ENCODE assay signal across 10 mouse cellular contexts in the genomic region with DNA sequence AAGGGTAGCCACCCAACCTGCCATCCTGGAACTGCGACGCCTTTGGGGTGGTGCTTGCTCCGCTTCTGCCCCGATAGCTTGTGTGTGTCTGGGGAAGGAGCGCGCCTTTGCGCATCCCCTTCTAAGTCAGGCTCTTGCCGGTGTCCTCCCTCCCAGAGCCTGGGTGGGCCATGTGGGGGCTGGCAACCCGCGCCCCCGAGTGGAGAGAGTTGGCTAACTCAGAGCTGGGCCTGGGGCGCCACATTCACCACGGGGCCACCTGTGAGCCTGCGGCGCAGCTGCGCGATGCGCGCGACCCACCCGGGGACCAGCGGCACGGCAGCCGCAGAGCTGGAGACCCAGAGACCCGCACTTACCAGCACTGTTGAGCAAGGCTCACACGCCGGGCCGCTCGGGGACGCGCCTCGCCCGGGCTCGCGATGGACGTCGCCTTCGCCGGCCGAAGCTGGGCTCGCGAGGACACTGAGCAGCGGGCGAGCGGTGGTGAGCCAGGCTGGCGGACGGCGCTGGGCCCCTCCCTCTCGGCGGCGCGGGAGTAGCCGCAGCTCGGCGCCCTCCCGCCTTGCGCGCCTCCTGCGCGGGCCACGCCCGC. TPM values are rescaled to one million over a fixed set of nuclear protein-coding genes. Genes with fewer than 3 reads are reported as not detected.
DNase-seq lines count a peak whose midpoint lies in the region; ATAC-seq and TF ChIP-seq lines count a peak whose summit lies in the region.
"Had no signal": no experiment of that assay in that cellular context is flagged by ENCODE, and none has a peak within 500 bp of the region (broad histone marks: within the 10 kb centered on the region; RNA-seq: fewer than 3 reads in every experiment).

TSS of gene Slc24a2 (minus strand) at position 518 of the 592 bp plus-strand sequence.

- TF ChIP-seq CTCF in cerebellum, adult 2 months (IDR thresholded peaks at IDR 0.05; ENCODE audit: borderline replicate concordance, insufficient read depth, low read depth, low read length), result no peak

- peak within 1 kb of the TSS; percentile 75 for H3K4me3 ChIP-seq in cerebellum, adult 2 months (replicated peaks; ENCODE audit: insufficient read depth, low read depth, low read length)
- H3K4me3 ChIP-seq in hindbrain, embryonic 11.5 days (ENCODE audit: low read depth, low read length), result peak within 1 kb of the TSS; percentile 51
- peak within 1 kb of the TSS; percentile 68 for H3K4me3 ChIP-seq in limb, embryonic 10.5 days
- peak within 1 kb of the TSS; percentile 50 for H3K4me3 ChIP-seq in neural tube, embryonic 13.5 days

- no peaks in the 10 kb centered on the region for H3K36me3 ChIP-seq in hindbrain, embryonic 11.5 days (ENCODE audit: control insufficient read depth, insufficient read depth, low read length)
- H3K36me3 ChIP-seq in limb, embryonic 10.5 days, result no peaks in the 10 kb centered on the region
- no peaks in the 10 kb centered on the region for H3K36me3 ChIP-seq in neural tube, embryonic 13.5 days

- H3K27ac ChIP-seq in cerebellum, adult 2 months (ENCODE audit: insufficient read depth, low read length), result peak within 1 kb of the TSS; percentile 20; the same call in 1 of the 2 replicates
- H3K27ac ChIP-seq in hindbrain, embryonic 11.5 days (ENCODE audit: low read depth, low read length), result no peak within 1 kb of the TSS
- H3K27ac ChIP-seq in limb, embryonic 10.5 days, result peak within 1 kb of the TSS; percentile 34; the same call in 1 of the 2 replicates
- peak within 1 kb of the TSS; percentile 53 for H3K27ac ChIP-seq in neural tube, embryonic 13.5 days (replicated peaks)

- no peaks in the 10 kb centered on the region for H3K4me1 ChIP-seq in cerebellum, adult 2 months (ENCODE audit: control insufficient read depth, insufficient read depth, low read length)
- H3K4me1 ChIP-seq in hindbrain, embryonic 11.5 days (replicated peaks; ENCODE audit: control insufficient read depth, insufficient read depth, low read length), result no peaks in the 10 kb centered on the region
- H3K4me1 ChIP-seq in limb, embryonic 10.5 days, result peaks cover 9% of the 10 kb centered on the region
- peaks cover 11% of the 10 kb centered on the region for H3K4me1 ChIP-seq in neural tube, embryonic 13.5 days (replicated peaks)

- H3K9ac ChIP-seq in hindbrain, embryonic 11.5 days (ENCODE audit: low read depth, low read length), result peak within 1 kb of the TSS; percentile 49
- peak within 1 kb of the TSS; percentile 70 for H3K9ac ChIP-seq in neural tube, embryonic 13.5 days

- H3K4me2 ChIP-seq in hindbrain, embryonic 11.5 days (replicated peaks; ENCODE audit: low read depth, low read length), result peak within 1 kb of the TSS; percentile 97
- peak within 1 kb of the TSS; percentile 71 for H3K4me2 ChIP-seq in neural tube, embryonic 13.5 days

- H3K27me3 ChIP-seq in cerebellum, adult 2 months (ENCODE audit: control insufficient read depth, insufficient read depth, low read length), result no peaks in the 10 kb centered on the region; the same call in 1 of the 2 replicates
- no peaks in the 10 kb centered on the region; the same call in none of the 2 replicates for H3K27me3 ChIP-seq in hindbrain, embryonic 11.5 days (ENCODE audit: control insufficient read depth, insufficient read depth, low read length)
- H3K27me3 ChIP-seq in limb, embryonic 10.5 days (ENCODE audit: low read depth, poor library complexity, severe bottlenecking), result peaks cover 45% of the 10 kb centered on the region
- peaks cover 21% of the 10 kb centered on the region for H3K27me3 ChIP-seq in neural tube, embryonic 13.5 days

- WGBS in cerebellum, adult 2 months, result under 1% methylated on average over 61 of the region's 62 CpGs
- under 1% methylated on average over 50 of the region's 62 CpGs for WGBS in hindbrain, embryonic 11.5 days
- under 1% methylated on average over 61 of the region's 62 CpGs for WGBS in limb, embryonic 10.5 days
- under 1% methylated on average over 60 of the region's 62 CpGs for WGBS in neural tube, embryonic 13.5 days

- TF ChIP-seq POLR2A in cerebellum, adult 2 months (IDR thresholded peaks at IDR 0.05; ENCODE audit: borderline replicate concordance, insufficient read depth, low read length), result no peak

- peak; percentile 96 for ATAC-seq in hindbrain, embryonic 11.5 days (ENCODE audit: low FRiP score)
- ATAC-seq in neural tube, embryonic 13.5 days (ENCODE audit: low read depth), result peak; percentile 93
- ATAC-seq in activated CD4-positive, CD25-positive, alpha-beta regulatory T cell, adult 4 months, result no peak

- peak; percentile 51 for DNase-seq in gastrocnemius, postnatal 10 days
- DNase-seq in gastrocnemius, adult 18-20 months (ENCODE audit: low spot score), result no peak
- DNase-seq in cerebellum, adult 2 months, result peak; percentile 68 to 75
- DNase-seq in forelimb bud, embryonic 11.5 days (ENCODE audit: low read depth, low spot score), result peak; percentile 70
- DNase-seq in hindbrain, embryonic 11.5 days (ENCODE audit: low spot score), result peak; percentile 80
- peak; percentile 82 for DNase-seq in limb, embryonic 10.5 days (ENCODE audit: low spot score)

- H3K9me3 ChIP-seq in hindbrain, embryonic 11.5 days (ENCODE audit: control insufficient read depth, low read length), result no peaks in the 10 kb centered on the region
- no peaks in the 10 kb centered on the region for H3K9me3 ChIP-seq in limb, embryonic 10.5 days (replicated peaks)
- no peaks in the 10 kb centered on the region for H3K9me3 ChIP-seq in neural tube, embryonic 13.5 days

RNA-seq across cellular contexts. Expression of gene Slc24a2, which starts in this region (rescaled TPM):
- under 1 TPM; 0.29 to 0.45 TPM for total RNA-seq in gastrocnemius, postnatal 10 days (2021)
- under 1 TPM; 0.32 to 0.76 TPM for total RNA-seq in gastrocnemius, adult 18-20 months (2021)
- 82.1 and 83.2 TPM in 2 replicates for polyA plus RNA-seq in cerebellum, adult 2 months (2012; rRNA removed)
- polyA plus RNA-seq in hindbrain, embryonic 11.5 days (2014; fragmentation: Nextera tagmentation; extraction: Ambion mirVana), result 0.36 and 1.3 TPM in 2 replicates
- polyA plus RNA-seq in limb, embryonic 10.5 days (2016; fragmentation: Nextera tagmentation; extraction: Ambion mirVana), result 0.01 and 0.06 TPM in 2 replicates
- 1.4 and 2.7 TPM in 2 replicates for polyA plus RNA-seq in neural tube, embryonic 13.5 days (2015; fragmentation: Nextera tagmentation; extraction: Ambion mirVana)
- polyA plus RNA-seq in activated CD4-positive, CD25-positive, alpha-beta regulatory T cell, adult 4 months (2017; shearing (Covaris generic)), result under 1 TPM in 1 of 2 experiments, not detected in 1; 0.19 TPM
- total RNA-seq: liver, adult 2 months had no signal
- polyA plus RNA-seq: C2C12; liver, adult 2 months had no signal

Comparison
In these comparisons a context has a peak if more than half of its experiments do, and no peak if none do; other contexts are left out.
1. RNA of gene Slc24a2 (polyA plus RNA-seq): 82.1 to 83.2 TPM in cerebellum, adult 2 months; 1.4 to 2.7 TPM in neural tube, embryonic 13.5 days, 0.36 to 1.3 TPM in hindbrain, embryonic 11.5 days, 0.19 TPM in activated CD4-positive, CD25-positive, alpha-beta regulatory T cell, adult 4 months and 0.01 to 0.06 TPM in limb, embryonic 10.5 days; every median in the first group is over 10 times any median in the second.
2. Peak in DNase-seq in gastrocnemius, postnatal 10 days; RNA of the gene not detected or under 1 TPM.
3. Peak in DNase-seq, H3K4me3 ChIP-seq and H3K27ac ChIP-seq in limb, embryonic 10.5 days; RNA of the gene not detected or under 1 TPM.
4. Peak in every context shown above with its lines, with median percentiles within 50 percentile points of each other: H3K4me3 ChIP-seq.